Mouse (Mus musculus): ENCODE data around the gene Ciapin1.

The Ciapin1 gene

DNA sequence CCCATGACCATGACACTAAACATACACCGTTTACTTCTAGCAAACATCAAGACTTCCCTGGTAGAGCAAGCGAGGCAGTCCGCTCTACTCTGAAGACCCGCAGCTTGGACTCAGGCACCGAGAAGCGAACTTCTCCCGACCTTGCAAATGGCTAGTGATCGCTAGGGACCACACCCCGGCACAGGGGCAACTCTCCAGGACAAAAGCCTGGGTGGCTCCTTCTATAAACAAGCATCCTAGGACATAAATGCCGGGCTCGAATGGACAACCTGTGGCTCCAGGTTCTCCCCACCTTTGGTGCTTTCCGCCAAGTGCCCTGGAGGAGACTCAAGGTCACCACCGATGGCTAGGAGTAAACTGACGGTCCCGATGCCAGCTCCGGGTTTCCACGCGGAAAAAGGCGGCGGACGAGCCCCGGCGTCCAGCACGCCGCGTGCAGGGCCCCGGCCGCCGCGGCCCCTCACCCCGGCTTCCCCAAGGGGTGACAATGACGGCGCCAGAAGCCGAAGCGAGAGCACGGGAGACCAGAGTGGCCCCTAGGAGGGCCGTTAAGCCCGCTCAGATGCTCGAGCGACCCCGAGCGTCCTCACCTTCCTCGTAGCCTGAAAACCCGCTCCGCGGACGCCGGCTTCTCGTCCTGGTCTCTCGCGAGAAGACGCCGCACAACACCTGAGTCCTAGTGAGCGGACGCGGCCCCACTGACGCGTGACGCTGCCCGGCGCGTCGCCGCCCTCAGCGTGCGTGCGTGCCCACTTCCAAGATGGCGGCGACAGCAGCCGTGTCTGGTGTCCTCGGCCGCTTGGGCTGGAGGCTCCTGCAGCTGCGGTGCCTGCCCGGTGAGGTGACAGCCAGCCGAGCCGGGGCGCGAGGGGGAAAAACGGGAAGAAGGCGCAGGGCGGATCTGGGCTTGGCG lies at the start of gene Ciapin1, which contains the start of gene Coq9:
Ciapin1 (minus strand) TSS at position 697 of the 913 bp plus-strand sequence.
Coq9 (plus strand) TSS at position 660 of the 913 bp plus-strand sequence.
- DNase-seq (ENCODE audit: low read depth, low spot score): peak; percentile 97

DNA sequence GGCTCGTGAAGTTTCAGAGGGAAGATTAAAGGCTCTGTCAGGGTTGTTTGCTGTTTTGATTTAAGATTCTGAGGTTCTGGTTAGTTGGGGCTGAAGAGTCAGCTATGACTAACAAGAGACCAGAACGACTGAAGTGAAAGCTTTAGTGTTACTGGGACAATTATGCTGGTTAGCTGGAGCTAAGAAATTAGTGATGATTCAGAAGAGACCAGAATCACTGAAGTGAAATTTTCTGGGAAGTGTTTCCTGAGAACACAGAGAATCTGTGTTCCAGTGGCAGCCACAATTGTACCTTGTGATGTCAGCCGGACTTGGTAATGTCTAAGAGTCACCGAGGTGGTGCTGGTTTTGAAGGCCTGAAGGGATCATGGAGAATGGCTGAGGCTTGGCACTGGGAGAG lies 42.6 kb upstream of the Ciapin1 start:
- DNase-seq (ENCODE audit: low read depth, low spot score): no peak

- DNase-seq (ENCODE audit: low read depth, low spot score): no peak
Measured at GRCm38 (mm10) chr8:94876820-94877219, 38.7 kb upstream of the Ciapin1 start.

DNA sequence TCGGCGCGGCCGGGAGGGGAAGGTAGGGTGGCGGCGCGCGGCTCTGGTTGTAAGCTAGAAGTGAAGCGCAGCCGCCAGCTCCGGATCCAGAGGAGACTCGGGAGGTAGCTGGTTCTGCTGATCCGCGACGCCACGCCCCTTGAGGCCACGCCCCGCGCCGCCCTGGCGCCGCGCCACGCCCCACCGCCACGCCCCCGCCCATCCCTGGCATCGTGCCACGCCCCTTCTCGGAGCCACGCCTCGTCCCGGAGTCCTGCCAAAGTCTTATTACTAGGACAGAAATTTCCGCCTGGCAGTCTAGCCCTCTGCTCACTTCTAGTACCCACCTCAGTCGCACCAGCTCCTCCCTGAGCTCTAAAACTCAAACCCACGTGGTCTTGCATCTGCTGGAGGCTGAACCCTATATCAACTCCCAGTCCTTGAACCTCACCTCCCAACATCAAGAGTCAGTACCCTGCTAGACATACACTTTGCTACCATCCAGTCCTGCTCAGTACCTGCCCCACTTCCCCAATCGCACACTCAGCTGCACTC lies 38.1 kb upstream of the Ciapin1 start, which contains the start of gene Dok4:
Dok4 (minus strand) TSS at position 134 of the 534 bp plus-strand sequence.
- peak; percentile 85 for DNase-seq (ENCODE audit: low read depth, low spot score)

- DNase-seq (ENCODE audit: low read depth, low spot score): no peak
Measured at GRCm38 (mm10) chr8:94875871-94876150, 37.7 kb upstream of the Ciapin1 start.

GRCm38 (mm10) chr8:94875096-94875870 lies 37.1 kb upstream of the Ciapin1 start:
- DNase-seq (ENCODE audit: low read depth, low spot score): no peak

DNA sequence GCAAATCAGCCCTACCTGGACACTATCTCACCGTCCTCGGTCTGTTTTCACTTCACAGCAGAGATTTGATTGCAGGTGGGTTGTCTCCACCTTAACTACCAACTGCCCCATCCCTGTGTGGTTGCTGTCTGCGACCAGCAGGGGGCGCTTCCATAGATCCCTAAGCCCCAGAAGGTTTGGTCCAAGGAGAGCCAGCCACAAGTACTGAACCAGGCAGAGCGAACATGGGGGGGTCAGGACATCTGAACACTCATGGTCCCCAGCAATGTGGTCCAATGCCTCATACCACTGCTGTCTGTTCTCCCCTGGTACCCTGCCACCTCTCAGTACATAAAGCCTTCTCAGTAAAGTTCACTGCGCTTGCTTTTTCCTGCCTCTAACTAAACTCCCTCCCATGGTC lies 36.2 kb upstream of the Ciapin1 start:
- DNase-seq (ENCODE audit: low read depth, low spot score): peak; percentile 62

DNA sequence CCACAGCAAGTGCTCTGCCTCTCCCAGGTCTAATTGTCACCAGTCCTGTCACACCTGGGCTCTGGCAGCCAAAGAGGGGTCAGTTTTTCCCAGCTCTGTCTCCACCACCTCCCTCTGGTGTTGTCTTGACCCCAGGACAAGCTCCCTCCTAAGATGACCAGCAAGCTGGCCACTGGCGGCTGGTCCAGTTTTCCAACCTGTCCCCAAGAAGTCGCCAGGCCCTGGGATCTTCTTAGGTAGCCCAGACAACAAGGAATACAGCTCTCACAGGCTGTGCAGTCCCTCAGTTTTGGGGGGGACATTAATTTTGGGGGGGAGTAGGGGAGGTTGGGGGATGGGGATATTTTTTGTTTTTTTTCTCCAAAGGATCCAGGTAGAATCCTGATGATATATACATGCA lies 34.4 kb upstream of the Ciapin1 start:
- DNase-seq (ENCODE audit: low read depth, low spot score): no peak

DNA sequence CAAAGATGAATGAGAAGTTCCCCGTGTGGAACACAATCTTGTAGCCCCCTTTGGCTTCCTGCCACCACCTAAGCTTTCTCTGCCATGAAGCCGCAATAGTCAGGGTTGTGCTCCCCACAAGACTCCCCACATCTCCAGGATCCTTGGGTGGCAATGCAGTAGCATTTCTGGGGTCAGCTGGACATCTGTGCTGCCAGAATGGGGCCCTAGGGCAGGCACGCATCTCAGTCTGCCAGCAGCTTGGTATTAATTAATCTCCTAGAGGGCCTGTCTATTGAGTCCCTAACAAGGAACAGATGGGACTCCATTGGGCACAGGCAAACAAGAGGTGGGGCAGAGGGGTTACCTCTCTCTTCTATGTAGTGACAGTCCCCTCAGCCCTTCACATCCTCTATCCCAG lies 34.0 kb upstream of the Ciapin1 start:
- DNase-seq (ENCODE audit: low read depth, low spot score): no peak

DNA sequence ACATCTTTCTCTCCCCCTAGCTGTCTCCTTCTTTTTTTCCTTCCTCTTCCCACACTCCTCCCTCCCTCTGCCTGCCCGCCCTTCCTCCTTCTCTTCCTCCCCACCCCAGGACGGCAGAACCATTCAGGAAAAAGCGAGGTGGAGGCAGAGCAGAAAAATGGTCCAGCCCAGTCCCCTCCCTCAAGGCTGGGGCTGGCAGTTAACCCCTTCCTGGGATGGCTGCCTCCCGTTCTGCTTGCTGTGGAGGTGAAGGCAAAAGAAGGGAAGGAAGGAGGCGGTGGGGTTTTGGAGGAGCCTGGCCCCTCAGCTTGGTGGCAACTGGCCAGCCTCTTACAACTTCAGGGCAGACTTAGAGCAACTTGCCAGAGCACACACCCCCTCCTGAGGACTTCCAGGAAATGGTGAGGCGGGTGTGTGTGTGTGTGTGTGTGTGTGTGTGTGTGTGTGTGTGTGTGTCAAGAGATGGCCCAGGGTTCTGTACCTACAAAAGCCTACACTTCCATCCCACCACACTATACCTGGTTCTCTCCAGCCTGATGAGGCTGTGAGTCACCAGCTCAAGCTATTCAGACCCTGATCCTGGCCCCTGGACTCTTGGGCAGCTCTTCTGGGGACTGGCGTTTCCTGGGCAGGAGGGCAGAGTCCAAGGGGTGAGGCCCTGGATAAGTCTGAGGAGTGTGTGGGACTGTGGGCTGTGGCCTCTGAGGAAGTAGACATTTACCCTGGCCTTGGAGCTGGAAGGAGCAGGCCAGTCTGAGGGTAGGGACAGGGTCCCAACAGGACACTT lies 33.1 kb upstream of the Ciapin1 start:
- peak; percentile 46 for DNase-seq (ENCODE audit: low read depth, low spot score)

GRCm38 (mm10) chr8:94870474-94871107 lies 32.4 kb upstream of the Ciapin1 start:
- no peak for DNase-seq (ENCODE audit: low read depth, low spot score)

GRCm38 (mm10) chr8:94870003-94870402 lies 31.8 kb upstream of the Ciapin1 start:
- DNase-seq (ENCODE audit: low read depth, low spot score): no peak

- no peak for DNase-seq (ENCODE audit: low read depth, low spot score)
Measured at GRCm38 (mm10) chr8:94869146-94869545, 31.0 kb upstream of the Ciapin1 start.

DNA sequence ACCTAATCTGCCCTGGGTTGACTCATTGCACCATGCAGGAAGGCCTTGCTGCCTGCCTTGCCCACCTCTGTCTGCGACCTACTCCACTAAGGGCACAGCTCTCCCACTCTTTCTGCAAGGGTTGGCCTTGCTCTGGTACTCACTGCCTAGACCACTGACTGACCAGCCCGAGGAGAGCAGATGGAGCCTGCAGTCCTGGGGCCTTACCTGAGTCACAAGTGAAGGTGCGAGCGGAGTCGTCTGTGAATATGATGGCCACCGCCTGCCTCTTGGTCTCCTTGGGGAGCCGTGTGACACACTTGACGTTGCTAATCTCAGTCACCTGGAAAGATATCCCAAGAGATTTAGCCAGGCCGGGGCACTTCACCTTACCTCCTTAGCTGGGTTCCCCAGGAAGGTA lies 28.8 kb upstream of the Ciapin1 start:
- no peak for DNase-seq (ENCODE audit: low read depth, low spot score)

- no peak for DNase-seq (ENCODE audit: low read depth, low spot score)
Measured at GRCm38 (mm10) chr8:94865292-94865691, 27.1 kb upstream of the Ciapin1 start.

DNA sequence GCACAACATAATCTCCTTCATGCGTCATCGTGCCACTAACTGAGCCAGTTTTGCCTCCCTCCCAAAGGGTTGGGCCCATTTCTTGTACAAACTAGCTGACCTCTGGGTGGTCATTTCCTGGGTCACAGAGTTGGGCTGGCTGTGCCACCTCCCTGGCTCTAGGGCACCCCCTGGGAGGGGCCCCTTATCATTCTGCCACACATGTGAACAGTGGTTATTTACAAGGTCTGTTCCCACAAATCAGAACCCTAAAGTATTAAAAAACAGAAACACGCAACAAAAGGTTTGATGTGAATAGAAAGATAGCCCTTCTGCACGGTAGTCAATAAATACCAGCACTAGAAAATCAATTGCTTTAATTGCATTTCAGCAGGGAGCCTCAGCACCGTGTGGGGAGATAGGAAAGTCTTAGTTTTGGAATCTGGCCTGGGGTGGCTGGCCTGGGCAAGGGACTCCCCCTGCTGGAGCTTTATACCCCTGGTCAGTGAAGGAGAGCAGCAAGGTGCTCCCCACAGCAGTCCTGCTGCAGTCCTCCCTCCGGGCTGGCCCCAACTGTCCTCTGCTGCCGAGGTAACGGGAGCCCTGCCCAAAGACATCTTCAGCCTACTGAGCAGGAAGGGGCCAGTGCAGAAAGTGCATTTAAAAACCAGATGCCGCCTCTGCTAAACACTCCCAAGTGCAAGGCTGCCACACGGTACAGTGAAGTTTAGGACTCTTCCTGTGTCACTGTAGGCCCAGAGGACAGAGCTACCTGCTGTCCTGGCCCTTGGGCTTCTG lies 25.9 kb upstream of the Ciapin1 start:
- DNase-seq (ENCODE audit: low read depth, low spot score): no peak

- no peak for DNase-seq (ENCODE audit: low read depth, low spot score)
Measured at GRCm38 (mm10) chr8:94862487-94863220, 24.5 kb upstream of the Ciapin1 start.

GRCm38 (mm10) chr8:94861352-94861910 lies 23.3 kb upstream of the Ciapin1 start:
- DNase-seq (ENCODE audit: low read depth, low spot score): no peak
